Mouse (Mus musculus): ENCODE measurements around the gene Cd55b. TPM values are rescaled to one million over a fixed set of nuclear protein-coding genes. Genes with fewer than 3 reads are reported as not detected.
"Not testable (repeated sequence)": the region's sequence is repeated elsewhere in the genome, so short reads cannot be mapped to it uniquely, and the experiment has no call there.

The Cd55b gene
- polyA plus RNA-seq (2014; fragmentation: Nextera tagmentation; extraction: Ambion mirVana) = not detected in 2 replicates

GRCm38 (mm10) chr1:130422664-130423111 is at the start of gene Cd55b:
TSS of gene Cd55b (minus strand) at chr1:130423009.
- Histone ChIP-seq H3K4me2 (replicated peaks; ENCODE audit: low read depth, low read length) (no peak within 1 kb of the TSS), H3K4me3 (ENCODE audit: low read length) (no peak within 1 kb of the TSS), H3K4me1 (ENCODE audit: control insufficient read depth, insufficient read depth, low read length) (0 out of 2 replicates have a peak, but pooled peaks cover 6% of the 10 kb centered on the region), H3K27me3 (ENCODE audit: control insufficient read depth, insufficient read depth, low read length) (no peaks in the 10 kb centered on the region), H3K36me3 (ENCODE audit: control insufficient read depth, insufficient read depth, low read length) (no peaks in the 10 kb centered on the region), H3K27ac (ENCODE audit: low read depth, low read length) (no peak within 1 kb of the TSS), H3K9me3 (ENCODE audit: control insufficient read depth, low read length) (no peaks in the 10 kb centered on the region), H3K9ac (ENCODE audit: low read depth, low read length) (no peak within 1 kb of the TSS)
- 0 out of 2 replicates have a peak, but pooled peaks have one; percentile 29 for ATAC-seq (ENCODE audit: low FRiP score, low TSS enrichment)
- WGBS = 61% methylated on average over 18 of the region's 18 CpGs

- no peak overlapping the region for H3K9ac ChIP-seq (ENCODE audit: low read depth, low read length)
- WGBS = 87% methylated on average over 4 of the region's 4 CpGs
- H3K27me3 ChIP-seq (ENCODE audit: control insufficient read depth, insufficient read depth, low read length) = no peaks in the 10 kb centered on the region
- no peaks in the 10 kb centered on the region for H3K4me1 ChIP-seq (ENCODE audit: control insufficient read depth, insufficient read depth, low read length)
- H3K4me3 ChIP-seq (ENCODE audit: low read length) = no peak overlapping the region
- no peak for ATAC-seq (ENCODE audit: low FRiP score, low TSS enrichment)
- no peak overlapping the region for H3K27ac ChIP-seq (ENCODE audit: low read depth, low read length)
- no peaks in the 10 kb centered on the region for H3K9me3 ChIP-seq (ENCODE audit: control insufficient read depth, low read length)
- H3K4me2 ChIP-seq (replicated peaks; ENCODE audit: low read depth, low read length) = no peak overlapping the region
- H3K36me3 ChIP-seq (ENCODE audit: control insufficient read depth, insufficient read depth, low read length) = no peaks in the 10 kb centered on the region
Observed at GRCm38 (mm10) chr1:130470074-130470473, 47.3 kb upstream of the Cd55b start.

- no peak overlapping the region for H3K27ac ChIP-seq (ENCODE audit: low read depth, low read length)
- peak; percentile 90 for ATAC-seq (ENCODE audit: low FRiP score, low TSS enrichment)
Observed at GRCm38 (mm10) chr1:130467453-130467852, 44.6 kb upstream of the Cd55b start.

GRCm38 (mm10) chr1:130464173-130464572 is 41.4 kb upstream of the Cd55b start:
- H3K4me2 ChIP-seq (replicated peaks; ENCODE audit: low read depth, low read length) = no peak overlapping the region
- no peak overlapping the region for H3K4me3 ChIP-seq (ENCODE audit: low read length)
- H3K27ac ChIP-seq (ENCODE audit: low read depth, low read length) = no peak overlapping the region
- H3K27me3 ChIP-seq (ENCODE audit: control insufficient read depth, insufficient read depth, low read length) = no peaks in the 10 kb centered on the region
- H3K9me3 ChIP-seq (ENCODE audit: control insufficient read depth, low read length) = no peaks in the 10 kb centered on the region
- H3K4me1 ChIP-seq (ENCODE audit: control insufficient read depth, insufficient read depth, low read length) = no peaks in the 10 kb centered on the region
- ATAC-seq (ENCODE audit: low FRiP score, low TSS enrichment) = no peak
- H3K9ac ChIP-seq (ENCODE audit: low read depth, low read length) = no peak overlapping the region
- H3K36me3 ChIP-seq (ENCODE audit: control insufficient read depth, insufficient read depth, low read length) = no peaks in the 10 kb centered on the region

More at GRCm38 (mm10) chr1:130467453-130467852, 44.6 kb upstream of the Cd55b start:
- no peaks in the 10 kb centered on the region for H3K36me3 ChIP-seq (ENCODE audit: control insufficient read depth, insufficient read depth, low read length)
- 26% methylated on average over 2 of the region's 2 CpGs for WGBS
- H3K4me1 ChIP-seq (ENCODE audit: control insufficient read depth, insufficient read depth, low read length) = no peaks in the 10 kb centered on the region
- no peak overlapping the region for H3K4me3 ChIP-seq (ENCODE audit: low read length)
- H3K27me3 ChIP-seq (ENCODE audit: control insufficient read depth, insufficient read depth, low read length) = no peaks in the 10 kb centered on the region
- H3K9me3 ChIP-seq (ENCODE audit: control insufficient read depth, low read length) = no peaks in the 10 kb centered on the region
- H3K4me2 ChIP-seq (replicated peaks; ENCODE audit: low read depth, low read length) = no peak overlapping the region
- no peak overlapping the region for H3K9ac ChIP-seq (ENCODE audit: low read depth, low read length)

GRCm38 (mm10) chr1:130462867-130463266 is 40.1 kb upstream of the Cd55b start:
- H3K27ac ChIP-seq (ENCODE audit: low read depth, low read length) = no peak overlapping the region
- no peak; the same call in 1 of the 2 replicates for ATAC-seq (ENCODE audit: low FRiP score, low TSS enrichment)

GRCm38 (mm10) chr1:130462084-130462861 is 39.5 kb upstream of the Cd55b start, which contains the start of gene Cd55:
TSS of gene Cd55 (minus strand) at chr1:130462744.
- H3K4me1 ChIP-seq (ENCODE audit: control insufficient read depth, insufficient read depth, low read length) = no peaks in the 10 kb centered on the region
- H3K27me3 ChIP-seq (ENCODE audit: control insufficient read depth, insufficient read depth, low read length) = no peaks in the 10 kb centered on the region
- no peaks in the 10 kb centered on the region for H3K9me3 ChIP-seq (ENCODE audit: control insufficient read depth, low read length)
- no peak within 1 kb of the TSS for H3K27ac ChIP-seq (ENCODE audit: low read depth, low read length)
- under 1% methylated on average over 44 of the region's 45 CpGs for WGBS
- H3K36me3 ChIP-seq (ENCODE audit: control insufficient read depth, insufficient read depth, low read length) = no peaks in the 10 kb centered on the region
- peak within 1 kb of the TSS; percentile 74 for H3K4me2 ChIP-seq (replicated peaks; ENCODE audit: low read depth, low read length)
- ATAC-seq (ENCODE audit: low FRiP score, low TSS enrichment) = peak; percentile 91
- peak within 1 kb of the TSS; percentile 54 for H3K4me3 ChIP-seq (ENCODE audit: low read length)
- H3K9ac ChIP-seq (ENCODE audit: low read depth, low read length) = peak within 1 kb of the TSS; percentile 48

More at GRCm38 (mm10) chr1:130462867-130463266, 40.1 kb upstream of the Cd55b start:
- Histone ChIP-seq H3K9ac (ENCODE audit: low read depth, low read length) (peak overlapping the region; percentile 48; the same call in 1 of the 2 replicates), H3K4me2 (replicated peaks; ENCODE audit: low read depth, low read length) (peak overlapping the region; percentile 74), H3K4me1 (ENCODE audit: control insufficient read depth, insufficient read depth, low read length) (no peaks in the 10 kb centered on the region), H3K36me3 (ENCODE audit: control insufficient read depth, insufficient read depth, low read length) (no peaks in the 10 kb centered on the region), H3K9me3 (ENCODE audit: control insufficient read depth, low read length) (no peaks in the 10 kb centered on the region), H3K27me3 (ENCODE audit: control insufficient read depth, insufficient read depth, low read length) (no peaks in the 10 kb centered on the region), H3K4me3 (ENCODE audit: low read length) (peak overlapping the region; percentile 54)
- 5% methylated on average over 4 of the region's 4 CpGs for WGBS

GRCm38 (mm10) chr1:130455111-130455510 is 32.3 kb upstream of the Cd55b start:
- no peak for ATAC-seq (ENCODE audit: low FRiP score, low TSS enrichment)
- Histone ChIP-seq H3K9me3 (ENCODE audit: control insufficient read depth, low read length) (no peaks in the 10 kb centered on the region), H3K27me3 (ENCODE audit: control insufficient read depth, insufficient read depth, low read length) (no peaks in the 10 kb centered on the region), H3K4me2 (replicated peaks; ENCODE audit: low read depth, low read length) (no peak overlapping the region), H3K36me3 (ENCODE audit: control insufficient read depth, insufficient read depth, low read length) (no peaks in the 10 kb centered on the region), H3K4me1 (ENCODE audit: control insufficient read depth, insufficient read depth, low read length) (no peaks in the 10 kb centered on the region), H3K9ac (ENCODE audit: low read depth, low read length) (no peak overlapping the region), H3K27ac (ENCODE audit: low read depth, low read length) (no peak overlapping the region), H3K4me3 (ENCODE audit: low read length) (no peak overlapping the region)
- WGBS = 84% methylated on average over 2 of the region's 2 CpGs

GRCm38 (mm10) chr1:130442930-130443329 is 20.1 kb upstream of the Cd55b start:
- H3K9ac ChIP-seq (ENCODE audit: low read depth, low read length); H3K9me3 ChIP-seq (ENCODE audit: control insufficient read depth, low read length); H3K4me2 ChIP-seq (replicated peaks; ENCODE audit: low read depth, low read length); H3K27me3 ChIP-seq (ENCODE audit: control insufficient read depth, insufficient read depth, low read length); H3K36me3 ChIP-seq (ENCODE audit: control insufficient read depth, insufficient read depth, low read length); H3K4me3 ChIP-seq (ENCODE audit: low read length); H3K27ac ChIP-seq (ENCODE audit: low read depth, low read length); H3K4me1 ChIP-seq (ENCODE audit: control insufficient read depth, insufficient read depth, low read length); ATAC-seq (ENCODE audit: low FRiP score, low TSS enrichment): not testable (repeated sequence)
- WGBS = 25% methylated on average over 1 of the region's 1 CpGs

- WGBS = 77% methylated on average over 4 of the region's 4 CpGs
Observed at GRCm38 (mm10) chr1:130430920-130431319, 8.1 kb upstream of the Cd55b start.

More at GRCm38 (mm10) chr1:130430920-130431319, 8.1 kb upstream of the Cd55b start:
- no peaks in the 10 kb centered on the region for H3K27me3 ChIP-seq (ENCODE audit: control insufficient read depth, insufficient read depth, low read length)
- no peaks in the 10 kb centered on the region for H3K36me3 ChIP-seq (ENCODE audit: control insufficient read depth, insufficient read depth, low read length)
- no peak overlapping the region for H3K27ac ChIP-seq (ENCODE audit: low read depth, low read length)
- no peaks in the 10 kb centered on the region for H3K9me3 ChIP-seq (ENCODE audit: control insufficient read depth, low read length)
- no peak overlapping the region for H3K4me2 ChIP-seq (replicated peaks; ENCODE audit: low read depth, low read length)
- ATAC-seq (ENCODE audit: low FRiP score, low TSS enrichment) = no peak
- H3K4me1 ChIP-seq (ENCODE audit: control insufficient read depth, insufficient read depth, low read length) = 0 out of 2 replicates have a peak, but pooled peaks cover 6% of the 10 kb centered on the region
- no peak overlapping the region for H3K9ac ChIP-seq (ENCODE audit: low read depth, low read length)
- H3K4me3 ChIP-seq (ENCODE audit: low read length) = no peak overlapping the region
